Mouse (Mus musculus) layer of hippocampus, adult 6 months (tissue): ENCODE measurements around the gene Fbxl13. TPM values are rescaled to one million over a fixed set of nuclear protein-coding genes. Genes with fewer than 3 reads are reported as not detected.

Experiments
- long read RNA-seq, 2 experiments: library from polyadenylated mRNA; unstranded; transcript quantifications; one replicate each; pipeline ENCODE4 v2.0.0; 2019 to 2020
- polyA plus RNA-seq: library from polyadenylated mRNA; unstranded; fragments of <200 nt; fragmentation: Nextera tagmentation; gene quantifications from 2 replicates; pipeline ENCODE4 v1.2.3, GENCODE M21; 2021

The Fbxl13 gene
- polyA plus RNA-seq = 0.15 and 0.19 TPM in 2 replicates
- long read RNA-seq, experiment 1 = 0 reads
- long read RNA-seq, experiment 2, partial matches to known transcripts = 0 of 1 reads
- long read RNA-seq, experiment 2, other reads (novel, unspliced or antisense) = 0 of 1 reads

DNA sequence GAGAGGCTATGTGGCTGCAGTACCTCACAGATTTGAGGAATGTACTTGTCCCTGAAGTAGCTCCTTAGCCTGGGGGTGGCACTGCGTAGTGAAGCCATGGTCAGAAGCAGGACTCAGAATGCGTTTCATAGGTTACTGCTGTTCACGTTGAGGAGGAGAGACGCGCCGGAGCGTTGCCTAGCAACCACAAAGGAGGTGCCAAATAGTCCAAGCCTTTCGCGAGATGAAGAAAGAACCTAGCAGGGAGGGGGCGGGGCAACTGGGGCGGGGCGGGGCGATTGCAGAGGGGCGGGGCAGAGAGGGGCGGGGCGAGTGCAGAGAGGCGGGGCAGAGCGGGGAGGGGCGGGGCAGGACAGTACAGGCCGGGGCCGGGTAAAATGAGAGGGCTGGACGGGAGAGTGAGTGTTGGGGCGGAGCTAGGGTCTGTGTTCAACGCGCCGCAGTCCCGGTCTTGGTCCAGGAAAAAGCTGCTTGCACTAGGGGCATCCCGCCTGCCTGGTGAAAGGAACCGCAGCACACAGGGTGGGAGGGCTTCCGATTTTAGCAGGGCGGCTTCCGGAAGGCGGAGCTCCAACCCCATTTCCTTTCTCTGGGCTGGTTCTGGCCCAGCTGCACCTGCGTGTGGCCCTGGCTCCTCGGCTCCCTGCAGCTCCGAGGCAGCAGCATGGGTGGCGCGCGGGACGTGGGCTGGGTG, at the start of gene Fbxl13, which contains the start of gene Armc10:
TSS of gene Fbxl13 (minus strand) at position 196 of the 694 bp plus-strand sequence.
TSS of gene Armc10 (plus strand) at position 375 of the 694 bp plus-strand sequence.

DNA sequence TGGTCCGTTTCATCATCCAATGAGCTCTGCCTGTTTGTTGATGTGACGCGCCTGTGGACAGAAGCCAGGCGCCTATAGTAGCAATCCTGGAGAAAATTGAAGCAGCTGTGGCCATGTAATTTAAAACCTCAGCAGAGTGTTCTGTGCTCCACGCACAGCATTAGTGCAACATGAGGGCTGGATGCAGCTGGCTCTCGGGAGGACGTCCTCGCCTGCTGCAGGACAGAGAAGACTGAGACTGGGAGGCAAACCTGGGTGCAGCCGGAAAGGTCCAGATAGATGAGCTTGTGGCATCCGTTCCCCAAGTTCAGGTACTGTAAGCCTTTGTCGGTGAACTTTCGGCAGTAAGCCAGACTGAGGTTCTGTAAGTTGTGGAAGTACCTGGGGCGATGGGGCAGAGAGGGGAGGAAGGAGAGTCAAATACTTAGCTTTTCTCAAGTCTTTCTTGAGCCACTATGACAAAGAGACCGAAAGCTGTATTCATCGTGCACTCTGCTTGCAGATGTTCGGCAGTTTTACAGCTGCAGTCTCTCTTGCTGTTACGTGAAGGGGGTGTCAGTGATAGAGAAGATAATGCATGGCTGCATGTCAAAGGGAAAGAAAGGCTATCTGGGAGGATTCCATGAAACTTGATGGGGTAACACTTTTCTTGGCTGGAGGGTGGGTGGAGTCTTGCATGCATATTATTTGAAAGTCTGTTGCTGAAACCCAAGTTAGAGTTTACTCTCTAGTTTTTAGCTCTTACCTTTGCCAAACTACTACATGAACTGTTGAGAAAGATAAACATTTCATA, 101.8 kb downstream of the Fbxl13 start, which contains the start of gene Lrrc17:
TSS of gene Lrrc17 (plus strand) at position 151 of the 793 bp plus-strand sequence.

Other genes starting within 250 kb of the Fbxl13 start
- gene Ccdc146, start 221.0 kb downstream of the Fbxl13 start, polyA plus RNA-seq = 0.67 and 1.2 TPM in 2 replicates
- gene Fam185a, start 220.7 kb downstream of the Fbxl13 start, polyA plus RNA-seq = 8.0 and 8.2 TPM in 2 replicates
- 0.34 and 0.44 TPM in 2 replicates for gene Lrrc17, start 102.1 kb downstream of the Fbxl13 start, polyA plus RNA-seq
- gene Armc10, start 179 bp upstream of the Fbxl13 start, polyA plus RNA-seq = 19.5 and 20.2 TPM in 2 replicates
- 11.3 and 11.6 TPM in 2 replicates for gene Napepld, start 55.8 kb upstream of the Fbxl13 start, polyA plus RNA-seq
- gene Pmpcb, start 91.5 kb upstream of the Fbxl13 start, polyA plus RNA-seq = 73.5 and 86.6 TPM in 2 replicates
- gene Dnajc2, start 139.6 kb upstream of the Fbxl13 start, polyA plus RNA-seq = 28.6 and 35.4 TPM in 2 replicates
- 134 and 139 TPM in 2 replicates for gene Psmc2, start 139.6 kb upstream of the Fbxl13 start, polyA plus RNA-seq
- gene Slc26a5, start 220.0 kb upstream of the Fbxl13 start, polyA plus RNA-seq = 0.31 TPM in 1 of 2 replicates, not detected in the other